Mouse (Mus musculus) adipocyte (in vitro differentiated cells): ENCODE measurements around the gene Prf1.

Experiments used
- DNase-seq: peaks from one replicate; pipeline ENCODE4 v3.0.0-alpha.2; 2016; ENCODE audit warnings: low spot score

Prf1 gene

GRCm38 (mm10) chr10:61290016-61290415, 7.6 kb upstream of the Prf1 start:
- DNase-seq: no peak

GRCm38 (mm10) chr10:61290479-61290878, 7.2 kb upstream of the Prf1 start:
- DNase-seq: no peak

DNA sequence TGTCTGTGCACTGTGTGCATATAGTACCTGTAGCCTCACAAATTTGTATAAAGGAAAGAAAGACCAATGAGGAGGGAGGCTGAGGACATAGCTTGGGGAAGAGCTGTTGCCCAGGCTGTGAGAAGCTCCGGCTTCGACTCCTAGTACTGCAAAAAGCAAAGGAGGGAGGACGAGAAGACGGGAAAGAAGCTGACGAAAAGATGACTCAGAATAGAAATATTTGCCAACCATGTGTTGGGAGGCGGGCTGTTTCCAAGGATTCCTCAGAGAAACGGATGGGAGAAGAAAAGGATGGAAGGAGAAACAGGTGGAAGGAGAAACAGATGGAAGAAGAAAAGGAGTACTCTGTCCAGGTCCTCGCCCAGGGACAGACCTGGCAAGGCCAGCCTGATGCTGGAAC, 3.4 kb upstream of the Prf1 start:
- DNase-seq: no peak

- no peak for DNase-seq
Observed at GRCm38 (mm10) chr10:61296713-61297445, 754 bp upstream of the Prf1 start.

- DNase-seq: no peak
Observed at GRCm38 (mm10) chr10:61300996-61301395, 3.4 kb downstream of the Prf1 start.

DNA sequence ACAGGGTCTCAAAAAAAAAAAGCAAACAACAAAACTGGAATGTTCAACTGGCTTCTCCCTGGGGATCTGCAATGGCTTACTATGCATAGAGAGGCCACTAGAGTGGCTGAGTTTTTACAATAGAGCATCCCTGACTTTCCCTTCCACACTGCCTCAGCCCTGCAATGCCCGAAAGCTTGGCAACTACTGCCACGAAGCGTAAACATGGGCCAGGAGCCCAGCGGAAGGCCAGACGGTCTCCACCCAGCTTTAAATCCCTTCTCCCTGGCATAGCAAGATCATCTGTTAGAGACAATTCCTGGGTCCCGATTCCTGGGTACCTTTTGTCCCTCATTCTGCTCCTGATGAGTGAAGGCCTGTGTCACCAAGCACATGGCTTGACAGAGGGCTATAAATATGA, 6.4 kb downstream of the Prf1 start:
- peak; percentile 19 for DNase-seq

DNA sequence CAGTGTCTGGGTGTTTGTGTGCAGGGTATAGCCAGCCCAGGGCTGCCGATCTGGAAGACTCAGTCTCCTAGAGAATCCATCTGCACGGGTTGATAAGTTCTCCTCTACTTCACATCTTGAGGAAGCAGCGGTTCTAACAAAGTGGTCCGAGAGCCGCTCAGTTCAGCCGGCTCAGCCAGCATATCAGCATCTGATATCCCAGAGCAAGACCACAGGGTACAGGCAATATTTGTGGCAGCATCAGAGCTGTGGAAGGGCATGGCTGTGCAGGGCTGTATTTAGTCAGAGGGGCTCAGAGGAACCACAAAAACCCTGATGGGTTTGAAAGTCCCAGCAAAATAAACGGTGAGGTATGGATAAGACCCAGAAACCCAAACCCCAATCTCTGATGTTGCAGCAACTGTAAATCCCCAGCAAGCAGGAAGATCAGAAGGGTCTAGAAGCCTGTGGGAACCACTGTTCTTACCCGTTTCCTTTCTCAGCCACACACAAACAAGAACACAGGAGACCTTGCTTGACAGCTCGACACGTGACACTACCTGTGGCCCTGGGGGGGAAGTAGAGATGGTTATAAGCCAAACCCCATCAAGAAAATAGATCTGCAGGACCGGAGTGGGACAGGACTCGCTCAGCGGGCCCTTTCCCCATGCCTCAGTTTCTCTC, 8.4 kb downstream of the Prf1 start:
- DNase-seq: no peak

DNA sequence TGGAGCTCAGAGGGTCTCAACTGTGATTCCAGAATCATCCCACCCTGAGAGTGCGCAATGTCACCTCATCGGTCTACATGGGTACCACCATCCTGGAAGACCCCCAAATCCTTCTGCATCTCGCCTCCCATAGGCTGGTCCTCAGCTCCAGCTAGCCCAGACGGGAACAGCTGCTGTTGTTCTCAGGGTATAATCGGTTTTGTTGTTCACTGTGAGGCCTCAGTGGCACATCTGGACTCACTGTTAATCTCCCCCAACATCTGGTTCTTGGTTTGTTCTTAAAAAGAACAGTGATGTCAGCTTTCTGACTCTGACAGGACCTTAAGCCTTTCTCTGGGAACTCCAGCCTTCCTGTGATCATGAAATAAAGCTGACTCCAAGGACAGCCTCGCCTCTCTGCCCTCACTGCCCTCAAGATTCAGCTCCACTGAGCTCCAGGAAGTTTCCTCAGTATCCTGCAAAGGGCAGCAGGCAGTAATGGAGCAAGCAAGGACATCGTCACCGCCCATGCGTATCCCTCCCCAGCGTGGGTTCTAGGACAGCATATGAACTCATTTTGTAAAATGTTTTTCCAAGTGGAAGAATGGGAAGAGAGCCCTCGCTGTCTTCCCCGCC, 11.2 kb downstream of the Prf1 start:
- DNase-seq: no peak

DNA sequence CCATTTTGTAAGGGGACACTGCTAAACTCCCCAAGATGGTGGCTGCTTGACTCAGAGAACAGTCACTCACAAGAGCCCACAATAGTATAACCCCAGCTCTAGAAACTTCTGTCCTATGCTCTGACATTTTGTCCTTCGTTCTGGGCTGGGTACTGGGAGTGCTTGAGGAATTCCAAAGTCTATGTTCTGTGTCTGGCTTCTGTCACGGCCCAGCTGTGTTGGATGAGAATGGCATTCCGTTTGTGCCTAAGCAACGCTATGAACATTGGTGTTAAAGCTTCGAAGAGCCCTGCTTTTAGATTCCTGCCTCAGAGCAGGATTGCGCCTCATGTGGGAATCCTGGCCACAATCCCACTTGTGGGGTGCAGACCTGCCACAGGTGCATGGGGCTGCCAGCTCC, 14.5 kb downstream of the Prf1 start:
- no peak for DNase-seq

DNA sequence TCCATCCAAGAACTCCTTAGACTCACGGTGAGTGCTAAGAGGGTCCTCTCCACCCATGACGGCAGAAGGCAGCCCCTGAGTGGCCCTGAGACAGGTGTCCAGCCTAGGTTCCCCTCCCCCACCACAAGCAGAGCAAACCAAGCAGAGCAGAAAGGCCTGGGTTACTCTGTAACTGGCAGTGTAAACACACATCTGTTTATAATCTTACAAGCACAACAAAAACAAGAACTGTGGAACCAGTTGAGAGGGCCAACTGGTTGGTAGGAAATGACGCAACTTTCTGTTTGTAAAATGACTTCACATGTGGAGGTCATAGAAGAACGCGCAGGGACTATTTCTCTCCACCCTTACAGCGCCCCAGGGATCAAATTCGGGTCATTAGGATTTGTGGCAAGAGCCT, 15.1 kb downstream of the Prf1 start:
- DNase-seq: peak; percentile 75

DNA sequence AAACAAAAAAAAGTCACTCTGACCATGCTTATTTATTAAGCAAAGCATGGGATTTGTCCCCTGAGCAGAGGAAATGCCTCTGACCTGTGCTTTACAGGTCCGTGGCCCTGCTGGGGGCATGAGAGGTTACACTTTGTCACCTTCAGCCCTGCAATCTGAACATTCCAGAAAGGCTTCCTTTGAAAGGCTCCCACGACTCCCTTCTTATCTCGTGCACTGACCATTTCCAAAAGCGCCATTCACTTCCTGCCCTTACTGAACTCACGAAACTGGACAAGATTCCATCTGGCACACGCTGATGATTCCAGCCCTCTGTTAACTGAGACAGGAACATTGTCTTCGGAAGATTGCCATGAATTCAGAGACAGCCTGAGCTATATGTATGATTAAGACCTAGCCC, 16.1 kb downstream of the Prf1 start:
- no peak for DNase-seq

- no peak for DNase-seq
Observed at GRCm38 (mm10) chr10:61315324-61315880, 17.8 kb downstream of the Prf1 start.

DNA sequence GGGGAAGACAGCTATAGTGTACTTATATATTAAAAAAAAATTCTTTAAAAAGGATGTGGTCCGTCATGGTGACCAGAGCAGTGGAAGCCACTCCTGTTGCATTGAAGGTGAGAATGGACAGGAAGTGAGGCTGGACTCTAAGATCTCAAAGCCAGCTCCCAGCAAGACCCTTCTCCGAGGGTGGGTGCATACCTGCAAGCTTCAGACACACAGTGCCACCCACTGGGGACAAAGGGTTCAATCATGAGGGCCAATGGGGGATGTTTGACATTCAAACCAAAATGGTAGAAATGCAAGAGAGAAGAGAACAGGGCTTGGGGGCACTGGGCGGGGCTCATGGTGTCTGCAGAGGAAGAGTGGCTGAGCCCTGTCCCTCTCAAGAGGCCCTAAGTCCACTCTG, 20.9 kb downstream of the Prf1 start:
- no peak for DNase-seq

GRCm38 (mm10) chr10:61324717-61325116, 27.1 kb downstream of the Prf1 start:
- DNase-seq: no peak

DNA sequence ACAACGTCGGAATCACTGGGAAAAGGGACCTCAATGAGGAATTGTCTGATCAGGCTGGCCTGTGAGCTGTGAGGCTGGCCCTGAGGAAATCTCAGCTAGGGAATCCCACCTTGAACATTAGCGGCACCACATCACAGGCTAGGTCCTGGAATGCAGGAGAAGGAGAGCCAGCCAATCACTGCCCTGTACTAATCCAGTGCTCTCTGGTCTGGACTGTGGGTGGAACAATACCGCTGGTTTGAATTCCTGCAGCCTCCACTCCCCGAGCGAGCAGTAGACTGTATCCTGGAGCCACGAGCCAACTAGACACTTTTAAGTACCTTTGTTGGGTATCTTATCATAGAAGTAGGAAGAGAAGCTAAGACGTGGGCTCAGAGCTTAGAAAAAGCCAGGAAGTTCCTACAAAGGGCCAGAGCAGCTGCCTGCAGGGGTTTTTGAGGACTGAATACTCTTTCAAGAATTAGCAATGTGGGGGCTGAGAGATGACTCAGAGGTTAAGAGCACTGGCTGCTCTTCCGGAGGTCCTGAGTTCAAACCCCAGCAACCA, 28.2 kb downstream of the Prf1 start:
- no peak for DNase-seq

GRCm38 (mm10) chr10:61327545-61327944, 29.9 kb downstream of the Prf1 start:
- no peak for DNase-seq

DNA sequence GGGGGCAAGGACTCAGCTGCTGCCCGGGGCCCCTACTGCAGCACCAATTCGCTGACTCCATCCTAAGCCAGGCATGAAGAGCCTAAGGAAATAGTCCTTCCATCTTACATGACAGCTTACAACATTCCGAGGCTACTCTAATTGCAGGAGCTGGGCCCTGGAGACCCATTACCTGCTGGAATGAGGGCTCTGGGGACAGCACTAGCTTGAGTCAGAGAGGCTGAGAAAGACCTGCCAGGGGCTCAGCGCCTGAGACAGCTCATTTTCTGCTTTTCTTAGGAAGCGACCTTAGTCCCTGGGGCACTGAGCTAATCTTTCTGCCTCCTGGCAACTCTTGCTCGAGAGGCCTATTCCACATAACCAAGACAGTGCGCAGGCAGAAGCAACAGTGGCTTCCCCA, 31.3 kb downstream of the Prf1 start:
- peak; percentile 48 for DNase-seq

DNA sequence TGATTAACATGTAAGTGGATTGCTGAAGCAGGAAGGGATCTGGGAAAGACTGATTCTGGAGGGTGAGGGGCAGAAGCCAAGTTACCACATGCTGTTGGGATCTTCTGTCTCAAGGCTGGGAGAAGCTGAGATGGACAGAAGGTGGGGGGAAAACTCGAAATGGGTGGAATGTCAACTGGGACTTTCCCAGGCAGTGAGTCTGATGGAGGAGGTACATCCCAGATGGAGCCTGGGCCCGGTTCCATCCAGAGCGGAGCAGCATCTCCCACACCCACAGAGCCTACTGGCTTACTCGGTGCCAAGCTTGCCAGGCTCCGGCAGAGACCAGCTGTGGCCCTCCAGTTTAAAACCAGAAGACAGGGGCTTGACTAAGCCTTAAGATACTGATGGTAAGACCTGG, 33.4 kb downstream of the Prf1 start:
- DNase-seq: peak; percentile 89

DNA sequence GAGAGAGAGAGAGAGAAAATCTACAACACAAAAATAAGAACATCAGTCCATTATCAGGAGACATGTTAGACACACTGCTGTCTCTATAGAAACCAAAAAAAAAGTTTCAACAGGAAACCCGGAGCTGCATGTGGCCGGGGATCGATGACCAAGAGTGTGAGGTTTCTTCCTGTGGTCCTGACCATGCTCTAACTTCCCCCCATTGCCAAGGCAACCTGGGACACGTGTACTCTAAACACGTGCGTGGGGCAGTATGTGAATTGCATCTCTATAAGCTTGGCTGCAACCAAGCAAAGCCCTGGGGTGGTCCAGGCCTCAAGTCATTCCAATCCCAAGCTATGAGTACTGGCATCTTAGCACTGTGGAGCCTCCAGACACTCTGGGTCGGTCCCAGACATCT, 36.9 kb downstream of the Prf1 start:
- no peak for DNase-seq

GRCm38 (mm10) chr10:61336137-61336536, 38.5 kb downstream of the Prf1 start:
- peak; percentile 88 for DNase-seq

DNA sequence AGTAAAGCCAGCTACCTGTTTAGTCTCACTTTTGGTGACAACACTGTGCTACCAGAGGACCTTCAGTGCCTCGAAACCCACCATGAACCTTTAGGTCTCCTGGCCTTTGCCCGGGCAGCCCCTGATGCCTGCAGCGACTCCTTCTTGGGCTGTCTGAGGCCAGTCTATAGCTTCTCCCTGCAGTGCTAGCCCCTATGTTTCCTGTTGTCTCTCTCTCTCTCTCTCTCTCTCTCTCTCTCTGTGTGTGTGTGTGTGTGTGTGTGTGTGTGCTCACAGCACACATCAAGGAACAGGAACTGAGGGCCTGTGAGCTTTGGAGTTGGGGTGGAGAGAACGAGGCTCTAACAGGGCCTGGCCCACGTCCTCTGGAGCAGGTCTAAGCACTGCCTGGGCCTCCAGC, 39.0 kb downstream of the Prf1 start:
- DNase-seq: no peak

- DNase-seq: no peak
Observed at GRCm38 (mm10) chr10:61337665-61338064, 40.0 kb downstream of the Prf1 start.

DNA sequence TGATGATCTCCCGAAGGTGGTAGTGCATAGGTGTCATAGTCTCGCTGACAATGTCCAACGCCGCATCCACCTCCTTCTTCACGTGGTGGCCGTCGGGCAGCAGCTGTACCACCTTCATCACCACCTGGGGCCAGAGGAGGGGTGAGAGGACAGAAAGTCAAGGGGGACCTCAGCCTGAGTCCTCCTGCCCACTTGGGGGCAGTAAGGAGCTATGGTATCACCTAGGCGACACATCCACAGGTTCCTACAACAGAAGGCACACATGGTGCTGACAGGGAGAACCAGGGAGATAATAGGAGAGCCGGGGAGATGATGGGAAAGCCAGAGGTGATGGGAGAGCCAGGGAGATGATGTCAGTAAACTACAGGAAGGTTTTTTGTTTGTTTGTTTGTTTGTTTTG, 41.6 kb downstream of the Prf1 start:
- DNase-seq: no peak
